Mouse (Mus musculus): Measurements from ENCODE around the gene Gdpd2.
A peak's percentile ranks its signal among the peaks of the same experiment; 100 is the strongest.

GRCm38 (mm10) chrX:100741940-100742339, 12.3 kb downstream of the Gdpd2 start:
- TF ChIP-seq POLR2AphosphoS5 (IDR thresholded peaks at IDR 0.05; ENCODE audit: borderline replicate concordance, low read depth, low read length) (no peak), CTCF (IDR thresholded peaks at IDR 0.05 in 2 of 3, conservative IDR thresholded peaks at IDR 0.05 in 1 of 3; ENCODE audit: control insufficient read depth in 1 of 3, insufficient read depth in 1 of 3, low read depth in 2 of 3, low read length in 3 of 3, poor library complexity in 1 of 3, severe bottlenecking in 1 of 3) (peak; percentile 42 to 77 (median 60)), ZMIZ1 (IDR thresholded peaks at IDR 0.05; ENCODE audit: low read depth, low read length) (no peak), BHLHE40 (IDR thresholded peaks at IDR 0.05; ENCODE audit: borderline replicate concordance, low read depth, low read length) (no peak), POLR2A (IDR thresholded peaks at IDR 0.05; ENCODE audit: control insufficient read depth in 1 of 2, insufficient read depth in 1 of 2, low read depth in 1 of 2, low read length in 2 of 2, poor library complexity in 1 of 2) (no peak)
